Mouse (Mus musculus) lung, embryonic 16.5 days (tissue): ENCODE results near the gene Hhat. TPM values are rescaled to one million over a fixed set of nuclear protein-coding genes. Genes with fewer than 3 reads are reported as not detected.

Source experiments
- ATAC-seq: fragments of 200-750 bp; cut with Nextera tagmentation; 2 replicates; pipeline ENCODE4 v1.8.0; 2017; ENCODE audit warnings: low read depth, mild to moderate bottlenecking, moderate library complexity
- H3K27ac ChIP-seq: fragments of 300-500 bp; sonication (generic); 2 replicates; pipeline ENCODE4 v1.5.1; 2014; ENCODE audit warnings: mild to moderate bottlenecking, control low read depth, low read length
- H3K27me3 ChIP-seq: fragments of 300-500 bp; sonication (generic); 2 replicates; pipeline ENCODE4 v1.6.1; 2014; ENCODE audit warnings: low read depth, low read length, mixed read lengths; ENCODE audit not compliant: control insufficient read depth, insufficient read depth
- H3K36me3 ChIP-seq: fragments of 300-500 bp; sonication (generic); 2 replicates; pipeline ENCODE4 v1.6.1; 2014; ENCODE audit warnings: low read length; ENCODE audit not compliant: control insufficient read depth, insufficient read depth
- H3K4me1 ChIP-seq: fragments of 300-500 bp; sonication (generic); replicated peaks from 2 replicates; pipeline ENCODE4 v1.6.1; 2014; ENCODE audit warnings: low read length, mixed read lengths; ENCODE audit not compliant: control insufficient read depth, insufficient read depth
- H3K4me2 ChIP-seq: fragments of 300-500 bp; sonication (generic); 2 replicates; pipeline ENCODE4 v1.6.1; 2014; ENCODE audit warnings: low read depth, low read length, control low read depth
- H3K4me3 ChIP-seq: fragments of 300-500 bp; sonication (generic); 2 replicates; pipeline ENCODE4 v1.5.1; 2014; ENCODE audit warnings: mild to moderate bottlenecking, low read length, control low read depth
- H3K9ac ChIP-seq: fragments of 300-500 bp; sonication (generic); 2 replicates; pipeline ENCODE4 v1.6.1; 2014; ENCODE audit warnings: low read length, control low read depth
- H3K9me3 ChIP-seq: fragments of 300-500 bp; sonication (generic); 2 replicates; pipeline ENCODE4 v1.6.1; 2016; ENCODE audit warnings: low read length; ENCODE audit not compliant: control insufficient read depth
- WGBS: fragments of 180-500 bp; shearing (Covaris S2); extraction: QIAGEN DNeasy Blood & Tissue Kit; methylation state at CpG from one replicate; pipeline ENCODE4 v1.1.7; 2014; 5-methylcytosine and 5-hydroxymethylcytosine counted together
- polyA plus RNA-seq: library from polyadenylated mRNA; unstranded; fragments of >200 nt; fragmentation: Nextera tagmentation; extraction: Ambion mirVana; gene quantifications from 2 replicates; pipeline ENCODE4 v1.2.1, GENCODE M21; 2015

The Hhat gene
- polyA plus RNA-seq, 1 experiment from 2014 or later: 9.3 TPM

- H3K4me3 ChIP-seq: no peak overlapping the region
- no peaks in the 10 kb centered on the region for H3K36me3 ChIP-seq
- H3K4me1 ChIP-seq: 0 out of 2 replicates have a peak, but pooled peaks cover 2% of the 10 kb centered on the region
- no peaks in the 10 kb centered on the region for H3K9me3 ChIP-seq
- H3K27ac ChIP-seq: no peak overlapping the region
- ATAC-seq: no peak
- H3K27me3 ChIP-seq: no peaks in the 10 kb centered on the region
- H3K4me2 ChIP-seq: no peak overlapping the region
- H3K9ac ChIP-seq: no peak overlapping the region
These were observed 238.0 kb downstream of the Hhat start for GRCm38 (mm10) chr1:192533016-192533415.

- no peak overlapping the region for H3K4me2 ChIP-seq
- no peaks in the 10 kb centered on the region for H3K9me3 ChIP-seq
- H3K4me3 ChIP-seq: no peak overlapping the region
- 37% methylated on average over 2 of the region's 2 CpGs for WGBS
- H3K36me3 ChIP-seq: no peaks in the 10 kb centered on the region
- 0 out of 2 replicates have a peak, but pooled peaks cover 2% of the 10 kb centered on the region for H3K4me1 ChIP-seq
- ATAC-seq: peak; percentile 34
- no peaks in the 10 kb centered on the region for H3K27me3 ChIP-seq
- no peak overlapping the region for H3K9ac ChIP-seq
- H3K27ac ChIP-seq: peak overlapping the region; percentile 30; the same call in 1 of the 2 replicates
These were observed 238.8 kb downstream of the Hhat start for GRCm38 (mm10) chr1:192532212-192532611.

- H3K4me1 ChIP-seq: no peaks in the 10 kb centered on the region
- no peak overlapping the region for H3K4me2 ChIP-seq
- no peaks in the 10 kb centered on the region for H3K36me3 ChIP-seq
- 47% methylated on average over 2 of the region's 2 CpGs for WGBS
- ATAC-seq: no peak
- no peak overlapping the region for H3K27ac ChIP-seq
- H3K4me3 ChIP-seq: no peak overlapping the region
- no peaks in the 10 kb centered on the region for H3K9me3 ChIP-seq
- no peaks in the 10 kb centered on the region for H3K27me3 ChIP-seq
- H3K9ac ChIP-seq: no peak overlapping the region
These were observed 239.4 kb downstream of the Hhat start for GRCm38 (mm10) chr1:192531490-192532146.

- no peak overlapping the region for H3K9ac ChIP-seq
- ATAC-seq: no peak
- H3K4me3 ChIP-seq: no peak overlapping the region
- no peaks in the 10 kb centered on the region for H3K4me1 ChIP-seq
- 59% methylated on average over 14 of the region's 14 CpGs for WGBS
- H3K9me3 ChIP-seq: no peaks in the 10 kb centered on the region
- H3K4me2 ChIP-seq: no peak overlapping the region
- no peak overlapping the region for H3K27ac ChIP-seq
- no peaks in the 10 kb centered on the region for H3K27me3 ChIP-seq
- no peaks in the 10 kb centered on the region for H3K36me3 ChIP-seq
These were observed 245.2 kb downstream of the Hhat start for GRCm38 (mm10) chr1:192525711-192526350.

GRCm38 (mm10) chr1:192522376-192523178, 248.4 kb downstream of the Hhat start:
- no peak for ATAC-seq
- Histone ChIP-seq H3K27me3 (no peaks in the 10 kb centered on the region), H3K4me1 (no peaks in the 10 kb centered on the region), H3K27ac (no peak overlapping the region), H3K4me3 (no peak overlapping the region), H3K9me3 (no peaks in the 10 kb centered on the region), H3K36me3 (no peaks in the 10 kb centered on the region), H3K9ac (no peak overlapping the region), H3K4me2 (no peak overlapping the region)
- WGBS: 45% methylated on average over 12 of the region's 12 CpGs

GRCm38 (mm10) chr1:192520836-192521435, 250.1 kb downstream of the Hhat start:
- H3K9me3 ChIP-seq: no peaks in the 10 kb centered on the region
- no peaks in the 10 kb centered on the region for H3K36me3 ChIP-seq
- H3K9ac ChIP-seq: no peak overlapping the region
- no peak overlapping the region for H3K4me2 ChIP-seq
- WGBS: 38% methylated on average over 13 of the region's 13 CpGs
- no peak overlapping the region for H3K4me3 ChIP-seq
- H3K27ac ChIP-seq: no peak overlapping the region
- no peaks in the 10 kb centered on the region for H3K27me3 ChIP-seq
- no peaks in the 10 kb centered on the region for H3K4me1 ChIP-seq
- ATAC-seq: no peak

- Histone ChIP-seq H3K27me3 (no peaks in the 10 kb centered on the region), H3K9ac (no peak overlapping the region), H3K36me3 (no peaks in the 10 kb centered on the region), H3K27ac (no peak overlapping the region), H3K9me3 (no peaks in the 10 kb centered on the region), H3K4me2 (no peak overlapping the region), H3K4me1 (no peaks in the 10 kb centered on the region), H3K4me3 (no peak overlapping the region)
- ATAC-seq: no peak
- WGBS: 100% methylated on average over 1 of the region's 1 CpGs
These were observed 251.3 kb downstream of the Hhat start for GRCm38 (mm10) chr1:192519713-192520112.

GRCm38 (mm10) chr1:192515373-192515772, 255.7 kb downstream of the Hhat start:
- H3K36me3 ChIP-seq: no peaks in the 10 kb centered on the region

GRCm38 (mm10) chr1:192512821-192513220, 258.2 kb downstream of the Hhat start:
- Histone ChIP-seq H3K9me3 (no peaks in the 10 kb centered on the region), H3K4me1 (no peaks in the 10 kb centered on the region), H3K9ac (no peak overlapping the region), H3K36me3 (no peaks in the 10 kb centered on the region), H3K27me3 (no peaks in the 10 kb centered on the region), H3K4me2 (no peak overlapping the region), H3K4me3 (no peak overlapping the region), H3K27ac (no peak overlapping the region)
- ATAC-seq: no peak
- WGBS: 95% methylated on average over 1 of the region's 1 CpGs

More at GRCm38 (mm10) chr1:192515373-192515772, 255.7 kb downstream of the Hhat start:
- Histone ChIP-seq H3K9ac (no peak overlapping the region), H3K4me2 (no peak overlapping the region), H3K4me1 (no peaks in the 10 kb centered on the region), H3K27me3 (no peaks in the 10 kb centered on the region), H3K4me3 (no peak overlapping the region), H3K9me3 (no peaks in the 10 kb centered on the region), H3K27ac (no peak overlapping the region)
- no peak for ATAC-seq
- 66% methylated on average over 3 of the region's 3 CpGs for WGBS
